Mouse (Mus musculus) hindbrain, embryonic 11.5 days (tissue): ENCODE data around the gene Trim39. TPM values are rescaled to one million over a fixed set of nuclear protein-coding genes. Genes with fewer than 3 reads are reported as not detected.

ENCODE experiments used
- ATAC-seq: fragments of 200-750 bp; cut with Nextera tagmentation; 2 replicates; pipeline ENCODE4 v1.8.0; 2017; ENCODE audit warnings: mild to moderate bottlenecking, moderate TSS enrichment, moderate library complexity; ENCODE audit not compliant: low FRiP score
- DNase-seq: peaks from one replicate; pipeline ENCODE4 v3.0.0-alpha.2; 2015; ENCODE audit warnings: low spot score
- H3K27ac ChIP-seq: fragments of 300-500 bp; sonication (generic); 2 replicates; pipeline ENCODE4 v1.5.1; 2014; ENCODE audit warnings: mild to moderate bottlenecking, low read depth, low read length
- H3K27me3 ChIP-seq: fragments of 300-500 bp; sonication (generic); 2 replicates; pipeline ENCODE4 v1.6.1; 2014; ENCODE audit warnings: mild to moderate bottlenecking, low read length, moderate library complexity, mixed read lengths; ENCODE audit not compliant: control insufficient read depth, insufficient read depth
- H3K36me3 ChIP-seq: fragments of 300-500 bp; sonication (generic); 2 replicates; pipeline ENCODE4 v1.6.1; 2014; ENCODE audit warnings: mild to moderate bottlenecking, low read length, moderate library complexity, mixed read lengths; ENCODE audit not compliant: control insufficient read depth, insufficient read depth
- H3K4me1 ChIP-seq: fragments of 300-500 bp; sonication (generic); replicated peaks from 2 replicates; pipeline ENCODE4 v1.6.1; 2014; ENCODE audit warnings: low read length, mixed read lengths; ENCODE audit not compliant: control insufficient read depth, insufficient read depth
- H3K4me2 ChIP-seq: fragments of 300-500 bp; sonication (generic); replicated peaks from 2 replicates; pipeline ENCODE4 v1.6.1; 2014; ENCODE audit warnings: mild to moderate bottlenecking, low read depth, low read length
- H3K4me3 ChIP-seq: fragments of 300-500 bp; sonication (generic); 2 replicates; pipeline ENCODE4 v1.5.1; 2014; ENCODE audit warnings: low read depth, low read length
- H3K9ac ChIP-seq: fragments of 300-500 bp; sonication (generic); 2 replicates; pipeline ENCODE4 v1.6.1; 2014; ENCODE audit warnings: low read depth, low read length
- H3K9me3 ChIP-seq: fragments of 300-500 bp; sonication (generic); 2 replicates; pipeline ENCODE4 v1.6.1; 2016; ENCODE audit warnings: low read length; ENCODE audit not compliant: control insufficient read depth
- WGBS: fragments of 180-500 bp; shearing (Covaris S2); extraction: QIAGEN DNeasy Blood & Tissue Kit; methylation state at CpG from one replicate; pipeline ENCODE4 v1.1.7; 2014; 5-methylcytosine and 5-hydroxymethylcytosine counted together
- polyA plus RNA-seq: library from polyadenylated mRNA; unstranded; fragments of >200 nt; fragmentation: Nextera tagmentation; extraction: Ambion mirVana; gene quantifications from 2 replicates; pipeline ENCODE4 v1.2.1, GENCODE M21; 2014

Trim39 gene
- polyA plus RNA-seq, 1 experiment from 2014 or later: 22.3 TPM

GRCm38 (mm10) chr17:36257241-36257947 lies 14.7 kb downstream of the Trim39 start:
- peak overlapping the region; percentile 68 for H3K9ac ChIP-seq
- H3K4me1 ChIP-seq: no peaks in the 10 kb centered on the region
- WGBS: under 1% methylated on average over 37 of the region's 37 CpGs
- no peaks in the 10 kb centered on the region; the same call in 1 of the 2 replicates for H3K27me3 ChIP-seq
- ATAC-seq: peak; percentile 97
- H3K9me3 ChIP-seq: no peaks in the 10 kb centered on the region
- H3K4me2 ChIP-seq: peak overlapping the region; percentile 39
- peaks cover 4% of the 10 kb centered on the region; the same call in 1 of the 2 replicates for H3K36me3 ChIP-seq
- DNase-seq: peak; percentile 79
- H3K27ac ChIP-seq: 0 out of 2 replicates have a peak overlapping the region, but pooled peaks have one; percentile 18
- peak overlapping the region; percentile 55 for H3K4me3 ChIP-seq

- H3K36me3 ChIP-seq: no peaks in the 10 kb centered on the region
- no peaks in the 10 kb centered on the region for H3K9me3 ChIP-seq
- peaks cover 11% of the 10 kb centered on the region for H3K27me3 ChIP-seq
- H3K4me1 ChIP-seq: no peaks in the 10 kb centered on the region
- H3K27ac ChIP-seq: no peak overlapping the region
- DNase-seq: no peak
- 67% methylated on average over 6 of the region's 6 CpGs for WGBS
- H3K9ac ChIP-seq: no peak overlapping the region
- H3K4me2 ChIP-seq: no peak overlapping the region
- H3K4me3 ChIP-seq: no peak overlapping the region
- no peak for ATAC-seq
Observed at GRCm38 (mm10) chr17:36253087-36253600, 18.9 kb downstream of the Trim39 start.

GRCm38 (mm10) chr17:36252250-36252876 lies 19.7 kb downstream of the Trim39 start:
- ATAC-seq: no peak
- Histone ChIP-seq H3K4me1 (no peaks in the 10 kb centered on the region), H3K27ac (no peak overlapping the region), H3K4me3 (peak overlapping the region; percentile 18; the same call in 1 of the 2 replicates), H3K36me3 (no peaks in the 10 kb centered on the region), H3K9me3 (no peaks in the 10 kb centered on the region), H3K9ac (no peak overlapping the region), H3K27me3 (peaks cover 11% of the 10 kb centered on the region), H3K4me2 (peak overlapping the region; percentile 26; the same call in 1 of the 2 replicates)
- 14% methylated on average over 25 of the region's 25 CpGs for WGBS
- peak; percentile 39 for DNase-seq

GRCm38 (mm10) chr17:36248886-36249285 lies 23.2 kb downstream of the Trim39 start:
- 22% methylated on average over 33 of the region's 33 CpGs for WGBS
- Histone ChIP-seq H3K36me3 (no peaks in the 10 kb centered on the region), H3K27me3 (peaks cover 11% of the 10 kb centered on the region), H3K9ac (no peak overlapping the region), H3K4me1 (no peaks in the 10 kb centered on the region), H3K4me2 (no peak overlapping the region), H3K4me3 (no peak overlapping the region), H3K27ac (no peak overlapping the region), H3K9me3 (no peaks in the 10 kb centered on the region)
- ATAC-seq: no peak
- DNase-seq: no peak

GRCm38 (mm10) chr17:36245741-36246140 lies 26.3 kb downstream of the Trim39 start:
- 82% methylated on average over 2 of the region's 2 CpGs for whole genome bisulfite sequencing
- peaks cover 11% of the 10 kb centered on the region for H3K27me3 ChIP-seq
- H3K9me3 ChIP-seq: no peaks in the 10 kb centered on the region
- H3K36me3 ChIP-seq: no peaks in the 10 kb centered on the region
- no peak overlapping the region for H3K27ac ChIP-seq
- no peaks in the 10 kb centered on the region for H3K4me1 ChIP-seq
- no peak for DNase-seq
- no peak for ATAC-seq
- no peak overlapping the region for H3K4me3 ChIP-seq
- no peak overlapping the region for H3K9ac ChIP-seq
- H3K4me2 ChIP-seq: no peak overlapping the region

GRCm38 (mm10) chr17:36244031-36244430 lies 28.0 kb downstream of the Trim39 start:
- Histone ChIP-seq H3K27ac (no peak overlapping the region), H3K27me3 (peaks cover 5% of the 10 kb centered on the region; the same call in 1 of the 2 replicates), H3K9ac (no peak overlapping the region), H3K9me3 (no peaks in the 10 kb centered on the region), H3K4me3 (no peak overlapping the region), H3K4me2 (no peak overlapping the region), H3K36me3 (no peaks in the 10 kb centered on the region), H3K4me1 (no peaks in the 10 kb centered on the region)
- WGBS: 27% methylated on average over 5 of the region's 5 CpGs
- no peak for DNase-seq
- no peak for ATAC-seq

- no peak for DNase-seq
- Histone ChIP-seq H3K27ac (no peak overlapping the region), H3K4me1 (no peaks in the 10 kb centered on the region), H3K36me3 (no peaks in the 10 kb centered on the region), H3K9me3 (no peaks in the 10 kb centered on the region), H3K4me2 (no peak overlapping the region), H3K9ac (no peak overlapping the region), H3K4me3 (no peak overlapping the region), H3K27me3 (peaks cover 18% of the 10 kb centered on the region)
- 13% methylated on average over 5 of the region's 5 CpGs for WGBS
- ATAC-seq: no peak
Observed at GRCm38 (mm10) chr17:36240637-36241213, 31.3 kb downstream of the Trim39 start.

GRCm38 (mm10) chr17:36237321-36237921 lies 34.6 kb downstream of the Trim39 start:
- H3K4me2 ChIP-seq: peak overlapping the region; percentile 35
- H3K36me3 ChIP-seq: no peaks in the 10 kb centered on the region
- ATAC-seq: peak; percentile 54
- 2% methylated on average over 27 of the region's 27 CpGs for WGBS
- peaks cover 18% of the 10 kb centered on the region for H3K27me3 ChIP-seq
- no peak overlapping the region for H3K9ac ChIP-seq
- peak; percentile 41 for DNase-seq
- peak overlapping the region; percentile 13; the same call in 1 of the 2 replicates for H3K4me3 ChIP-seq
- H3K27ac ChIP-seq: no peak overlapping the region
- H3K9me3 ChIP-seq: no peaks in the 10 kb centered on the region
- no peaks in the 10 kb centered on the region for H3K4me1 ChIP-seq
